Mouse (Mus musculus) limb, embryonic 14.5 days (tissue): ENCODE results near the gene Tdrd12. TPM values are rescaled to one million over a fixed set of nuclear protein-coding genes. Genes with fewer than 3 reads are reported as not detected.

Source experiments
- ATAC-seq: fragments of 200-750 bp; cut with Nextera tagmentation; 2 replicates; pipeline ENCODE4 v1.8.0; 2017; ENCODE audit warnings: low read depth, moderate number of reproducible peaks, moderate TSS enrichment; ENCODE audit not compliant: low FRiP score
- DNase-seq: peaks from one replicate; pipeline ENCODE4 v3.0.0-alpha.2; 2015; ENCODE audit warnings: low spot score
- H3K27ac ChIP-seq: fragments of 300-500 bp; sonication (generic); replicated peaks from 2 replicates; pipeline ENCODE4 v1.5.1; 2014; ENCODE audit warnings: low read depth, mild to moderate bottlenecking, low read length, moderate library complexity, mixed read lengths
- H3K27me3 ChIP-seq: fragments of 300-500 bp; sonication (generic); 2 replicates; pipeline ENCODE4 v1.6.1; 2014; ENCODE audit warnings: low read length, mixed read lengths; ENCODE audit not compliant: control insufficient read depth, insufficient read depth
- H3K36me3 ChIP-seq: fragments of 300-500 bp; sonication (generic); 2 replicates; pipeline ENCODE4 v1.6.1; 2014; ENCODE audit warnings: mild to moderate bottlenecking, low read length, moderate library complexity, mixed read lengths; ENCODE audit not compliant: control insufficient read depth, insufficient read depth
- H3K4me1 ChIP-seq: fragments of 300-500 bp; sonication (generic); 2 replicates; pipeline ENCODE4 v1.6.1; 2014; ENCODE audit warnings: antibody characterized with exemption, low read length, mixed read lengths; ENCODE audit not compliant: control insufficient read depth, insufficient read depth
- H3K4me2 ChIP-seq: fragments of 300-500 bp; sonication (generic); replicated peaks from 2 replicates; pipeline ENCODE4 v1.6.1; 2014; ENCODE audit warnings: low read depth, mild to moderate bottlenecking, low read length, moderate library complexity; ENCODE audit not compliant: severe bottlenecking
- H3K4me3 ChIP-seq: fragments of 300-500 bp; sonication (generic); replicated peaks from 2 replicates; pipeline ENCODE4 v1.5.1; 2014; ENCODE audit warnings: low read length
- H3K9ac ChIP-seq: fragments of 300-500 bp; sonication (generic); 2 replicates; pipeline ENCODE4 v1.6.1; 2014; ENCODE audit warnings: mild to moderate bottlenecking, low read depth, low read length, moderate library complexity; ENCODE audit not compliant: severe bottlenecking
- H3K9me3 ChIP-seq: fragments of 300-500 bp; sonication (generic); 2 replicates; pipeline ENCODE4 v1.6.1; 2016; ENCODE audit warnings: low read length; ENCODE audit not compliant: control insufficient read depth
- POLR2A ChIP-seq: fragments of 200-500 bp; IDR thresholded peaks from 2 replicates; pipeline ENCODE4 v1.8.0; 2012; ENCODE audit warnings: inconsistent platforms, mild to moderate bottlenecking, moderate library complexity, borderline replicate concordance; ENCODE audit not compliant: insufficient read depth, insufficient read length; ENCODE audit errors: extremely low read depth
- WGBS: fragments of 180-500 bp; shearing (Covaris S2); extraction: QIAGEN DNeasy Blood & Tissue Kit; methylation state at CpG from one replicate; pipeline ENCODE4 v1.1.7; 2014; 5-methylcytosine and 5-hydroxymethylcytosine counted together
- polyA plus RNA-seq, 2 experiments: library from polyadenylated mRNA; depleted of rRNA in 1 of 2; stranded (reverse) in 1 of 2; unstranded in 1 of 2; fragments of >200 nt; fragmentation: Nextera tagmentation in 1 of 2; extraction: Ambion mirVana in 1 of 2; gene quantifications; 2 replicates each; pipeline versions ENCODE4 v1.2.1 to v1.2.3; 2012 to 2014

The Tdrd12 gene
- polyA plus RNA-seq, 2 experiments, result 0.55 to 0.63 TPM

- H3K9me3 ChIP-seq, result no peaks in the 10 kb centered on the region
- H3K27ac ChIP-seq, result no peak overlapping the region
- no peaks in the 10 kb centered on the region for H3K4me1 ChIP-seq
- H3K9ac ChIP-seq, result no peak overlapping the region
- H3K36me3 ChIP-seq, result no peaks in the 10 kb centered on the region
- no peak for ATAC-seq
- H3K4me2 ChIP-seq, result no peak overlapping the region
- H3K4me3 ChIP-seq, result no peak overlapping the region
- TF ChIP-seq POLR2A, result no peak
- H3K27me3 ChIP-seq, result no peaks in the 10 kb centered on the region
- DNase-seq, result no peak
- 87% methylated on average over 2 of the region's 2 CpGs for WGBS
Measured at GRCm38 (mm10) chr7:35526795-35527194, 10.8 kb downstream of the Tdrd12 start.

DNA sequence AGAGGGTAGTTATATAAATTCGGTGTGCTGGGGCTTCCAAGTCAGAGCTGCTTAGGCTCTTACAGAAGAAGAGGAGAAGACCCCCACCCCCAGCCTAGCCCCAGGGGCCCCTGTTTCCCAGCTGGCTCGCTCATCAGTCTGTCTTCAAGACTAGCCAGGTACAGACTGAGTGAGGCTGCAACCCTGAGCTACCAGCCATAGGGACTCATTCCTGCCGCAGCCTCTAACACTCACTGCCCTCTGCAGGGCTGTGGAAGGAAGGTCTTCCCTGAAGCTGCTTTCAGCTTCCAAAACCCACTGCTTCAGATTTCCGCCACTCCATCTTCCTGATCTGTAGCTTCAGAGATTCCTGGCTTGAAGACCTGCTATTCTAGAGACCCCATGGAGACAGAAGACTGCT is 35.5 kb downstream of the Tdrd12 start:
- Histone ChIP-seq H3K9ac (no peak overlapping the region), H3K4me2 (0 out of 2 replicates have a peak overlapping the region, but pooled peaks have one; percentile 10), H3K4me1 (peaks cover 3% of the 10 kb centered on the region; the same call in 1 of the 2 replicates), H3K27me3 (no peaks in the 10 kb centered on the region), H3K36me3 (no peaks in the 10 kb centered on the region), H3K9me3 (no peaks in the 10 kb centered on the region), H3K27ac (no peak overlapping the region), H3K4me3 (no peak overlapping the region)
- TF ChIP-seq POLR2A, result no peak
- DNase-seq (peak; percentile 41), ATAC-seq (no peak)
- WGBS, result 21% methylated on average over 4 of the region's 4 CpGs

- Histone ChIP-seq H3K4me3 (no peak overlapping the region), H3K4me1 (peaks cover 3% of the 10 kb centered on the region; the same call in 1 of the 2 replicates), H3K9me3 (no peaks in the 10 kb centered on the region), H3K4me2 (no peak overlapping the region), H3K36me3 (no peaks in the 10 kb centered on the region), H3K27me3 (no peaks in the 10 kb centered on the region), H3K27ac (no peak overlapping the region), H3K9ac (no peak overlapping the region)
- no peak for DNase-seq
- ATAC-seq, result no peak
- 94% methylated on average over 2 of the region's 2 CpGs for WGBS
- no peak for TF ChIP-seq POLR2A
Measured at GRCm38 (mm10) chr7:35497516-35497915, 40.0 kb downstream of the Tdrd12 start.

DNA sequence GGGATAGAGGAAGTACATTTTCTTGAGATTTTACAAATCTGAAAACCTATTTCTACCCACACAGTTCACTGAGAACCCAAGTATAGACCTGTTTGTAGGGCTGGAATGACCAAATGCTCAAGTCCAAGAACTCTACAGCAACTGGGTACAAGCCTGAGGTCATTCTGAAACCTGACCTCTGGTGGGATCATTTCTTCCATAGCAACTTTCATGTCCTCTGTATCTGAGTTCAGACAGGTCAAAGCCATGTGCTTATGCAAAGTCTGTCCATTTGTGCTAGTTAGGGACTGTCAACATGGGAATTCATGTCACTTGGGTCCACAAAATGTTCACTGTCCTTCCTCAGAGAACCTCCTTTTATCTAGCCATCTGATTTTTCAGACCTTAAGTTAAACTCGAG is 46.5 kb downstream of the Tdrd12 start:
- Histone ChIP-seq H3K27ac (no peak overlapping the region), H3K4me1 (no peaks in the 10 kb centered on the region), H3K4me2 (no peak overlapping the region), H3K4me3 (no peak overlapping the region), H3K27me3 (no peaks in the 10 kb centered on the region), H3K36me3 (no peaks in the 10 kb centered on the region), H3K9me3 (no peaks in the 10 kb centered on the region), H3K9ac (no peak overlapping the region)
- TF ChIP-seq POLR2A, result no peak
- ATAC-seq (no peak), DNase-seq (no peak)
- 85% methylated on average over 1 of the region's 1 CpGs for WGBS

DNA sequence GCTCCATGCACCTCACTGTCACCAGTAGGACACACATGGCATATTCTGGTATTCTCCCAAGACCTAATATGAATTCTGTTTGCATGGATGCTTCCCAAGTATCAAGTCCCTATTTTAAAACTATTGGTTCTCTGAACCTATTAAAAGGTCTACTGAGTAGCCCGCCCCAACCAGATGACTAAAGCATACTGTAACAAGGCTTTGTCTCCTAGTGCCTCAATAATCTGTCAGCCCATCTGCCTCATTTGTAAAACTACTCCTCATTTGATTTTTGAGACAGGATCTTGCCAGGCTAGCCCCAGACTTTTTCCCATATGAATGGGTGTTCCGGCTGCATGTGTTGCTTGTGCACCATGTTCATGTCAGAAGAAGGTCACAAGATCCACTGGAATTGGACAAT is 47.4 kb downstream of the Tdrd12 start:
- no peak for DNase-seq
- Histone ChIP-seq H3K9ac (no peak overlapping the region), H3K4me2 (no peak overlapping the region), H3K4me1 (no peaks in the 10 kb centered on the region), H3K36me3 (no peaks in the 10 kb centered on the region), H3K9me3 (no peaks in the 10 kb centered on the region), H3K4me3 (no peak overlapping the region), H3K27ac (no peak overlapping the region), H3K27me3 (no peaks in the 10 kb centered on the region)
- 100% methylated on average over 2 of the region's 2 CpGs for WGBS
- no peak for ATAC-seq
- TF ChIP-seq POLR2A, result no peak

GRCm38 (mm10) chr7:35486553-35486952 is 51.0 kb downstream of the Tdrd12 start:
- ATAC-seq (no peak), DNase-seq (no peak)
- Histone ChIP-seq H3K4me2 (no peak overlapping the region), H3K9ac (no peak overlapping the region), H3K4me1 (no peaks in the 10 kb centered on the region), H3K27ac (no peak overlapping the region), H3K27me3 (no peaks in the 10 kb centered on the region), H3K4me3 (no peak overlapping the region), H3K36me3 (no peaks in the 10 kb centered on the region), H3K9me3 (no peaks in the 10 kb centered on the region)
- WGBS, result 82% methylated on average over 8 of the region's 8 CpGs
- TF ChIP-seq POLR2A, result no peak
